Mouse (Mus musculus) heart, adult 2 months (tissue): ENCODE results near the gene Zfpm1. TPM values are rescaled to one million over a fixed set of nuclear protein-coding genes. Genes with fewer than 3 reads are reported as not detected.

ENCODE experiments used
- DNase-seq, 2 experiments: peaks; one replicate each; pipeline ENCODE4 v3.0.0; 2021
- H3K27ac ChIP-seq: fragments of 200-600 bp; 2 replicates; pipeline ENCODE4 v1.8.1; 2022
- H3K27me3 ChIP-seq: fragments of 200-500 bp; 2 replicates; pipeline ENCODE4 v1.6.1; 2012; ENCODE audit warnings: mild to moderate bottlenecking, low read length, inconsistent platforms, mixed read lengths; ENCODE audit not compliant: control insufficient read depth, insufficient read depth
- H3K36me3 ChIP-seq: fragments of 200-500 bp; 2 replicates; pipeline ENCODE4 v1.6.1; 2012; ENCODE audit warnings: low read length, inconsistent platforms; ENCODE audit not compliant: control insufficient read depth, insufficient read depth
- H3K4me1 ChIP-seq: fragments of 200-500 bp; 2 replicates; pipeline ENCODE4 v1.6.1; 2011; ENCODE audit warnings: low read length; ENCODE audit not compliant: control insufficient read depth, insufficient read depth
- H3K4me3 ChIP-seq: fragments of 200-600 bp; 2 replicates; pipeline ENCODE4 v1.8.1; 2022
- H3K79me2 ChIP-seq: fragments of 200-500 bp; replicated peaks from 2 replicates; pipeline ENCODE4 v1.6.1; 2012; ENCODE audit warnings: mild to moderate bottlenecking, inconsistent platforms, low read length, moderate library complexity, mixed read lengths; ENCODE audit not compliant: control insufficient read depth, insufficient read depth
- H3K9ac ChIP-seq: fragments of 200-500 bp; 2 replicates; pipeline ENCODE4 v1.6.1; 2012; ENCODE audit warnings: low read depth, mild to moderate bottlenecking, control low read depth, inconsistent platforms, low read length, mixed read lengths
- CTCF ChIP-seq: fragments of 200-600 bp; IDR thresholded peaks from 2 replicates; pipeline ENCODE4 v1.8.1; 2022; ENCODE audit warnings: antibody characterized with exemption, mild to moderate bottlenecking, moderate library complexity
- EP300 ChIP-seq: fragments of 200-500 bp; IDR thresholded peaks from 2 replicates; pipeline ENCODE4 v1.6.1; 2011; ENCODE audit warnings: low read depth, low read length, control low read depth; ENCODE audit not compliant: insufficient read depth
- POLR2A ChIP-seq: fragments of 200-500 bp; IDR thresholded peaks from 2 replicates; pipeline ENCODE4 v1.6.1; 2011; ENCODE audit warnings: mild to moderate bottlenecking, low read depth, low read length, control low read depth; ENCODE audit not compliant: insufficient read depth
- WGBS: fragments of 180-500 bp; shearing (Covaris S2); methylation state at CpG from one replicate; pipeline ENCODE4 v1.1.7; 2018; 5-methylcytosine and 5-hydroxymethylcytosine counted together
- intact Hi-C: fragments of 180-260 bp; cut with DNase I; formaldehyde crosslinking; loops from one replicate; pipeline ENCODE4 v1.15.1; 2025
- polyA plus RNA-seq: library from polyadenylated mRNA; depleted of rRNA; stranded (reverse); fragments of >200 nt; gene quantifications from 2 replicates; pipeline ENCODE4 v1.2.3, GENCODE M21; 2012
- total RNA-seq, 2 experiments: library from RNA; stranded (reverse); gene quantifications; 2 replicates each; pipeline ENCODE4 v1.2.3; 2021

Zfpm1 gene
- total and polyA plus RNA-seq, 3 experiments, result 20.9 to 24.6 (median 21.2) TPM

DNA sequence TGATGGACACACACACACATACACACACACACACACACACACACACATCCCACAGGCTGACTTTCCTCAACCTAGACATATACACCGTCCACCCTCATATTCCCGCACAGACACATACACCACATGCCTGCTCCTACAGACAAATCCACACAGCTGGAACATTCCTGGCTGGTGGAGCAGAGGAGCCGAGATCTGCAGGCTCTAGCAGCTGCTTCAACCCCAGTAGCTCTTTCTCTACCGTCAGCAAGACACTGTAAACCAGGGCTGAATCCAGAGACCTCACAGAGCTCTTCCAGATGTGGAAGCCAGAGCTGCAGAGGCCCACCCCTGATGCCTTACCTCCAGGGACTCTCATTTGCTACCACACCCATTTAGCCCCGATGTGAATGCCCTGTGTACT, 80.3 kb downstream of the Zfpm1 start:
- Histone ChIP-seq H3K79me2 (no peaks in the 10 kb centered on the region), H3K27ac (no peak overlapping the region), H3K27me3 (no peaks in the 10 kb centered on the region), H3K4me1 (no peaks in the 10 kb centered on the region), H3K4me3 (no peak overlapping the region), H3K36me3 (no peaks in the 10 kb centered on the region), H3K9ac (no peak overlapping the region)
- no peak for DNase-seq
- intact Hi-C loops, result no loop called here
- WGBS, result 43% methylated on average over 5 of the region's 5 CpGs
- no peak for TF ChIP-seq CTCF
- TF ChIP-seq EP300, result no peak
- no peak for TF ChIP-seq POLR2A

DNA sequence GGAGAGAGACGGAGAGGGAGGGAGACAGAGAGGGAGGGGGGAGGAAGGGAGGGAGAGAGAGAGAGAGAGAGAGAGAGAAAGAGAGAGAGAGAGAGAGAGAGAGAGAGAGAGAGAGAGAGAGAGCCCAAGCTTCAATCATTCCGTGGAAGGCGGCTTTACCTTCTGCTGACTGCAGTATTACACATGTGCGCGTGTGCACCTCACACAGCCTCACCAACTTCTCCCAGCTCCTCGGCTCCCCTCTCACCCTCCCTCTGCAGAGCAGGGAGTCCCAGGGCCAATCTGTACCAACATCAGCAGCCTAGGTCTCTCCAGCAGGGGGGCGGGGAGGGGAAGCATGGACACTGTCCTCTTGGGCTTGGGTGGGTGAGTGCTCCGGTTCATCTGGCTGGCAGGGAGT, 81.0 kb downstream of the Zfpm1 start:
- H3K36me3 ChIP-seq, result no peaks in the 10 kb centered on the region
- no peaks in the 10 kb centered on the region for H3K79me2 ChIP-seq
- H3K27ac ChIP-seq, result no peak overlapping the region
- no peaks in the 10 kb centered on the region for H3K4me1 ChIP-seq
- WGBS, result 44% methylated on average over 7 of the region's 8 CpGs
- intact Hi-C loops, result no loop called here
- H3K9ac ChIP-seq, result no peak overlapping the region
- H3K27me3 ChIP-seq, result no peaks in the 10 kb centered on the region
- DNase-seq, result no peak
- no peak for TF ChIP-seq CTCF
- TF ChIP-seq POLR2A, result no peak
- no peak for TF ChIP-seq EP300
- no peak overlapping the region for H3K4me3 ChIP-seq

DNA sequence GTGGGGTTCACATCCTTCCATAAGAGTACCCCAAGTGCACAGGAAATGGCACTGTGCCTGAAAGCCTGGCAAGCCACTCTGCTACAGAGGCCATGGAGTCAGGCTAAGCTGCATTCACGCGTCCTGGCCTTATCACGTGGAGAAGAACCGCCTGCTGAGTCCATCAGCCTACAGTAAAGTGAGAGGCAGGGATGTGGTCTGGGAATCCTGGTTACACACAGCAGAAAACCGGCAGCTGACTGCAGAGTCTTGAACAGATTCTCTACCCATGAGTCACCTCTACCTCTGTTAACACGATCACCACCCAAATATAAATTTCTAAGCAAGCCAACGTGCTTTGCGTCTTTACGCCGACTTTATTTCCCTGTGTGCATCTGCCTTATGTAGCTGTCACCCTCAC, 86.6 kb downstream of the Zfpm1 start:
- H3K4me1 ChIP-seq, result peaks cover 4% of the 10 kb centered on the region
- no peak for DNase-seq
- TF ChIP-seq CTCF (no peak), EP300 (no peak), POLR2A (no peak)
- H3K27me3 ChIP-seq, result no peaks in the 10 kb centered on the region
- no peak overlapping the region for H3K9ac ChIP-seq
- H3K79me2 ChIP-seq, result no peaks in the 10 kb centered on the region
- intact Hi-C loops, result loop anchor here (2.0 to 5.0 kb wide), 2 partner anchors 26 to 41 kb away; no protein-coding TSS in a partner anchor
- 56% methylated on average over 10 of the region's 10 CpGs for WGBS
- no peak overlapping the region for H3K4me3 ChIP-seq
- H3K27ac ChIP-seq, result no peak overlapping the region
- H3K36me3 ChIP-seq, result no peaks in the 10 kb centered on the region

GRCm38 (mm10) chr8:122369665-122370064, 87.7 kb downstream of the Zfpm1 start:
- H3K4me1 ChIP-seq, result peaks cover 4% of the 10 kb centered on the region
- peak; percentile 70; the same call in 1 of the 2 replicates for TF ChIP-seq EP300
- TF ChIP-seq CTCF, result peak; percentile 91
- TF ChIP-seq POLR2A, result no peak
- 10% methylated on average over 9 of the region's 9 CpGs for WGBS
- peak; percentile 60 to 72 for DNase-seq
- H3K4me3 ChIP-seq, result no peak overlapping the region
- intact Hi-C loops, result loop anchor here (1.0 to 10.0 kb wide), 4 partner anchors 27 to 855 kb away; partner anchors contain the start of gene Cdk10
- no peak overlapping the region for H3K9ac ChIP-seq
- H3K79me2 ChIP-seq, result no peaks in the 10 kb centered on the region
- no peak overlapping the region for H3K27ac ChIP-seq
- H3K36me3 ChIP-seq, result no peaks in the 10 kb centered on the region
- H3K27me3 ChIP-seq, result no peaks in the 10 kb centered on the region

GRCm38 (mm10) chr8:122371706-122372105, 89.8 kb downstream of the Zfpm1 start:
- no peaks in the 10 kb centered on the region for H3K79me2 ChIP-seq
- H3K27ac ChIP-seq, result no peak overlapping the region
- WGBS, result 57% methylated on average over 6 of the region's 6 CpGs
- TF ChIP-seq CTCF (no peak), EP300 (no peak), POLR2A (no peak)
- DNase-seq, result no peak
- H3K27me3 ChIP-seq, result no peaks in the 10 kb centered on the region
- H3K4me3 ChIP-seq, result no peak overlapping the region
- H3K4me1 ChIP-seq, result peaks cover 4% of the 10 kb centered on the region
- intact Hi-C loops, result loop anchor here (10.0 kb wide), 1 partner anchor 853 kb away; the partner anchor contains the start of gene Cdk10
- no peaks in the 10 kb centered on the region for H3K36me3 ChIP-seq
- no peak overlapping the region for H3K9ac ChIP-seq

- WGBS, result 93% methylated on average over 7 of the region's 7 CpGs
- intact Hi-C loops, result loop anchor here (5.0 to 10.0 kb wide), 2 partner anchors 67 to 849 kb away; partner anchors contain the start of genes Cdk10 and Mvd
- Histone ChIP-seq H3K4me1 (peaks cover 3% of the 10 kb centered on the region; the same call in 1 of the 2 replicates), H3K9ac (no peak overlapping the region), H3K36me3 (peaks cover 6% of the 10 kb centered on the region; the same call in 1 of the 2 replicates), H3K4me3 (no peak overlapping the region), H3K27ac (no peak overlapping the region), H3K27me3 (no peaks in the 10 kb centered on the region), H3K79me2 (peaks cover 5% of the 10 kb centered on the region)
- DNase-seq, result no peak
- TF ChIP-seq EP300 (no peak), POLR2A (no peak), CTCF (no peak)
Observed at GRCm38 (mm10) chr8:122375320-122375719, 93.4 kb downstream of the Zfpm1 start.
